Mouse (Mus musculus) small intestine, adult 2 months (tissue): ENCODE data around the gene Tcf12.

Source experiments
- CTCF ChIP-seq: fragments of 200-500 bp; IDR thresholded peaks from 2 replicates; pipeline ENCODE4 v1.5.1; 2012; ENCODE audit warnings: low read depth, mild to moderate bottlenecking, control low read depth, inconsistent platforms, low read length, moderate library complexity, mixed read lengths; ENCODE audit not compliant: insufficient replicate concordance, insufficient read length; ENCODE audit errors: extremely low read depth
- POLR2A ChIP-seq: fragments of 200-500 bp; IDR thresholded peaks from 2 replicates; pipeline ENCODE4 v1.6.1; 2012; ENCODE audit warnings: low read depth, mild to moderate bottlenecking, control low read depth, inconsistent platforms, low read length, moderate library complexity

DNA sequence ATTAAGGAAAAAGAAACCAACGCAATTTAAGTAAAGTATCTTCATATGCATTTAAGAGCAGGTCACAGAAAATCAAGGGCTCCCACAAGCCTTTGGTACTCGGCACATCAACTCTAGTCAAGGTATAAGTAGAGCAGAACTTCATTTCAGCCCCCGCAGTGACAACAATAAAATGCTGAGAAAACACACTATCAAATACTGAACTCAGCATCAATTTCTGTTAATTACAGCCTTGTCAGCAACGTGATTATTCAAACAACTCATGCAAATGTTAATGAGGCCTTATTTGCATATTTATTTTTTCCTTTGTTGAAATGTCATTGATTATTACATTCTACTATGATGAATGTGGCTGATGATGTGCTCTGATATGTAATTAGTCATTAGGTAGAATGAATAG lies 136.5 kb downstream of the Tcf12 start:
- no peak for TF ChIP-seq CTCF
- no peak for TF ChIP-seq POLR2A
